Mouse (Mus musculus): ENCODE measurements around the gene Dnah3.
A peak's percentile ranks its signal among the peaks of the same experiment; 100 is the strongest.

The Dnah3 gene

GRCm38 (mm10) chr7:120095180-120095579 lies at the start of gene Dnah3:
Gene Dnah3, minus strand, starts transcription at chr7:120095280.
- no peak for DNase-seq

- no peak for DNase-seq
Measured at GRCm38 (mm10) chr7:120142743-120143142, 47.7 kb upstream of the Dnah3 start.

- DNase-seq, result no peak
Measured at GRCm38 (mm10) chr7:120128951-120129350, 33.9 kb upstream of the Dnah3 start.

- no peak for DNase-seq
Measured at GRCm38 (mm10) chr7:120127686-120128059, 32.6 kb upstream of the Dnah3 start.

- DNase-seq, result no peak
Measured at GRCm38 (mm10) chr7:120126976-120127685, 32.1 kb upstream of the Dnah3 start.

GRCm38 (mm10) chr7:120124844-120125243 lies 29.8 kb upstream of the Dnah3 start:
- peak; percentile 85 to 88 for DNase-seq

GRCm38 (mm10) chr7:120123776-120124175 lies 28.7 kb upstream of the Dnah3 start:
- no peak for DNase-seq

GRCm38 (mm10) chr7:120117529-120117928 lies 22.4 kb upstream of the Dnah3 start:
- DNase-seq, result no peak

GRCm38 (mm10) chr7:120116976-120117375 lies 21.9 kb upstream of the Dnah3 start:
- DNase-seq, result no peak

- DNase-seq, result no peak
Measured at GRCm38 (mm10) chr7:120109676-120110075, 14.6 kb upstream of the Dnah3 start.

- DNase-seq, result peak; percentile 46 to 58
Measured at GRCm38 (mm10) chr7:120106356-120106755, 11.3 kb upstream of the Dnah3 start.

GRCm38 (mm10) chr7:120104975-120105374 lies 9.9 kb upstream of the Dnah3 start:
- peak; percentile 56 to 59 for DNase-seq

- DNase-seq, result peak; percentile 34 to 45
Measured at GRCm38 (mm10) chr7:120103019-120103567, 8.0 kb upstream of the Dnah3 start.

- DNase-seq, result peak; percentile 95 to 97
Measured at GRCm38 (mm10) chr7:120102164-120102972, 7.3 kb upstream of the Dnah3 start, which contains the start of gene Tmem159. Gene Tmem159, plus strand, starts transcription at chr7:120102353.

- DNase-seq, result peak; percentile 84 to 86
Measured at GRCm38 (mm10) chr7:120098403-120098802, 3.3 kb upstream of the Dnah3 start.

- peak; percentile 81 to 83 for DNase-seq
Measured at GRCm38 (mm10) chr7:120097845-120098244, 2.8 kb upstream of the Dnah3 start.

- no peak for DNase-seq
Measured at GRCm38 (mm10) chr7:120094216-120094615, 864 bp downstream of the Dnah3 start.

GRCm38 (mm10) chr7:120093033-120093432 lies 2.0 kb downstream of the Dnah3 start:
- no peak for DNase-seq

GRCm38 (mm10) chr7:120080177-120080576 lies 14.9 kb downstream of the Dnah3 start:
- no peak for DNase-seq

GRCm38 (mm10) chr7:120069164-120069563 lies 25.9 kb downstream of the Dnah3 start:
- DNase-seq, result no peak

GRCm38 (mm10) chr7:120068114-120068513 lies 27.0 kb downstream of the Dnah3 start:
- no peak for DNase-seq

GRCm38 (mm10) chr7:120064045-120064444 lies 31.0 kb downstream of the Dnah3 start:
- no peak for DNase-seq

GRCm38 (mm10) chr7:120055479-120055878 lies 39.6 kb downstream of the Dnah3 start:
- DNase-seq, result peak; percentile 16 to 38

GRCm38 (mm10) chr7:120054016-120054415 lies 41.1 kb downstream of the Dnah3 start:
- no peak for DNase-seq

Measured in cerebellum, postnatal 10 days (tissue).